In genomic region chr11:119514967-119515636, GRCm38 (mm10) we compare ENCODE assay signal across 8 mouse cellular contexts. TPM values are rescaled to one million over a fixed set of nuclear protein-coding genes. Genes with fewer than 3 reads are reported as not detected.
DNase-seq lines count a peak whose midpoint lies in the region; ATAC-seq and TF ChIP-seq lines count a peak whose summit lies in the region.
"Had no signal": no experiment of that assay in that cellular context is flagged by ENCODE, and none has a peak within 500 bp of the region (broad histone marks: within the 10 kb centered on the region; RNA-seq: fewer than 3 reads in every experiment).

No protein-coding gene starts in this region.

- WGBS in forebrain, embryonic 12.5 days, result 1% methylated on average over 21 of the region's 21 CpGs
- WGBS in midbrain, embryonic 15.5 days, result 3% methylated on average over 21 of the region's 21 CpGs

- ATAC-seq in forebrain, embryonic 12.5 days (ENCODE audit: low FRiP score), result peak; percentile 86
- ATAC-seq in midbrain, embryonic 15.5 days (replicated peaks), result peak; percentile 79

- no peaks in the 10 kb centered on the region for H3K9me3 ChIP-seq in forebrain, embryonic 12.5 days
- no peaks in the 10 kb centered on the region for H3K9me3 ChIP-seq in midbrain, embryonic 15.5 days

- peak overlapping the region; percentile 94 for H3K27ac ChIP-seq in forebrain, embryonic 12.5 days
- peak overlapping the region; percentile 70 for H3K27ac ChIP-seq in midbrain, embryonic 15.5 days

- peak; percentile 68 for TF ChIP-seq CTCF in brain, embryonic 14.5 days (IDR thresholded peaks at IDR 0.05; ENCODE audit: borderline replicate concordance, extremely low read depth, insufficient read depth, insufficient read length)

- no peaks in the 10 kb centered on the region for H3K36me3 ChIP-seq in forebrain, embryonic 12.5 days (replicated peaks)
- H3K36me3 ChIP-seq in midbrain, embryonic 15.5 days (replicated peaks), result no peaks in the 10 kb centered on the region

- 0 out of 2 replicates have a peak, but pooled peaks cover 5% of the 10 kb centered on the region for H3K27me3 ChIP-seq in forebrain, embryonic 12.5 days
- no peaks in the 10 kb centered on the region for H3K27me3 ChIP-seq in midbrain, embryonic 15.5 days (replicated peaks)

- H3K4me2 ChIP-seq in forebrain, embryonic 12.5 days, result peak overlapping the region; percentile 50
- peak overlapping the region; percentile 34 for H3K4me2 ChIP-seq in midbrain, embryonic 15.5 days

- peak overlapping the region; percentile 21 for H3K4me3 ChIP-seq in forebrain, embryonic 12.5 days (replicated peaks)
- H3K4me3 ChIP-seq in midbrain, embryonic 15.5 days, result peak overlapping the region; percentile 13; the same call in 1 of the 2 replicates

- peak; percentile 70 for DNase-seq in ES-CJ7 (ENCODE audit: low read depth, low spot score)
- peak; percentile 96 for DNase-seq in brain, embryonic 14.5 days (ENCODE audit: low read depth)
- peak; percentile 74 to 86 for DNase-seq in layer of hippocampus, postnatal 14 days (ENCODE audit: low spot score in 2 of 2)
- no peak for DNase-seq in urinary bladder, postnatal 14 days (ENCODE audit: low spot score)
- no peak for DNase-seq in thymus, postnatal 14 days

- no peak for TF ChIP-seq POLR2A in brain, embryonic 14.5 days (IDR thresholded peaks at IDR 0.05; ENCODE audit: borderline replicate concordance, extremely low read depth, insufficient read depth, insufficient read length, poor library complexity, severe bottlenecking)

- peak overlapping the region; percentile 42 for H3K9ac ChIP-seq in forebrain, embryonic 12.5 days
- H3K9ac ChIP-seq in midbrain, embryonic 15.5 days, result no peak overlapping the region; the same call in 1 of the 2 replicates

- H3K4me1 ChIP-seq in forebrain, embryonic 12.5 days, result peaks cover 61% of the 10 kb centered on the region
- peaks cover 42% of the 10 kb centered on the region for H3K4me1 ChIP-seq in midbrain, embryonic 15.5 days

RNA-seq across cellular contexts. Expression of gene Endov, which starts 24.0 kb away (rescaled TPM):
- 33.8 and 34.1 TPM in 2 replicates for polyA plus RNA-seq in brain, embryonic 14.5 days (2012; rRNA removed)
- polyA plus RNA-seq in forebrain, embryonic 12.5 days (2016; fragmentation: Nextera tagmentation; extraction: Ambion mirVana), result 23.1 and 23.5 TPM in 2 replicates
- 10 to 100 TPM; 26.3 to 27.7 TPM for total RNA-seq in layer of hippocampus, postnatal 14 days (2021)
- polyA plus RNA-seq in midbrain, embryonic 15.5 days (2015; fragmentation: Nextera tagmentation; extraction: Ambion mirVana), result 20.7 and 22.2 TPM in 2 replicates

RNA-seq across cellular contexts. Expression of gene Nptx1, which starts 32.5 kb away (rescaled TPM):
- polyA plus RNA-seq in brain, embryonic 14.5 days (2012; rRNA removed), result 9.2 and 14.7 TPM in 2 replicates
- polyA plus RNA-seq in forebrain, embryonic 12.5 days (2016; fragmentation: Nextera tagmentation; extraction: Ambion mirVana), result 4.0 and 4.8 TPM in 2 replicates
- 100 to 1,000 TPM; 297 to 306 TPM for total RNA-seq in layer of hippocampus, postnatal 14 days (2021)
- 13.6 and 13.7 TPM in 2 replicates for polyA plus RNA-seq in midbrain, embryonic 15.5 days (2015; fragmentation: Nextera tagmentation; extraction: Ambion mirVana)
- total RNA-seq: common myeloid progenitor, adult 5-6 weeks had no signal

Comparison
In these comparisons a context has a peak if more than half of its experiments do, and no peak if none do; other contexts are left out.
1. DNase-seq: peak in ES-CJ7 (single experiment), brain, embryonic 14.5 days (single experiment) and layer of hippocampus, postnatal 14 days (2 of 2); none in urinary bladder, postnatal 14 days (single experiment) and thymus, postnatal 14 days (single experiment).